Mouse (Mus musculus): ENCODE measurements around the gene Akr1d1. TPM values are rescaled to one million over a fixed set of nuclear protein-coding genes. Genes with fewer than 3 reads are reported as not detected.

Gene Akr1d1
- total and polyA plus RNA-seq, 2 experiments from 2014 or later: not detected

GRCm38 (mm10) chr6:37593033-37593374 is 63.0 kb downstream of the Akr1d1 start:
- WGBS: 9% methylated on average over 6 of the region's 6 CpGs
- DNase-seq (ENCODE audit: low spot score) (peak; percentile 17), ATAC-seq (ENCODE audit: low FRiP score) (no peak)

GRCm38 (mm10) chr6:37593551-37594089 is 63.6 kb downstream of the Akr1d1 start:
- ATAC-seq (ENCODE audit: low FRiP score) (no peak), DNase-seq (ENCODE audit: low spot score) (no peak)
- TF ChIP-seq CTCF (IDR thresholded peaks at IDR 0.05): no peak
- Histone ChIP-seq H3K9me3 (ENCODE audit: low read length) (no peaks in the 10 kb centered on the region), H3K27ac (ENCODE audit: low read depth, low read length) (peak overlapping the region; percentile 48; the same call in 1 of the 2 replicates), H3K27me3 (ENCODE audit: insufficient read depth, low read length) (no peaks in the 10 kb centered on the region), H3K4me2 (ENCODE audit: low read depth, low read length, poor library complexity, severe bottlenecking) (no peak overlapping the region), H3K36me3 (ENCODE audit: insufficient read depth, low read length) (no peaks in the 10 kb centered on the region), H3K4me1 (ENCODE audit: insufficient read depth, low read length) (peaks cover 3% of the 10 kb centered on the region; the same call in 1 of the 2 replicates), H3K9ac (replicated peaks; ENCODE audit: low read length, poor library complexity, severe bottlenecking) (no peak overlapping the region), H3K4me3 (ENCODE audit: low read depth, low read length) (no peak overlapping the region)
- WGBS: 12% methylated on average over 5 of the region's 5 CpGs

More at GRCm38 (mm10) chr6:37593033-37593374, 63.0 kb downstream of the Akr1d1 start:
- H3K4me1 ChIP-seq (ENCODE audit: insufficient read depth, low read length): peaks cover 3% of the 10 kb centered on the region; the same call in 1 of the 2 replicates
- no peaks in the 10 kb centered on the region for H3K27me3 ChIP-seq (ENCODE audit: insufficient read depth, low read length)
- H3K9me3 ChIP-seq (ENCODE audit: low read length): no peaks in the 10 kb centered on the region
- H3K9ac ChIP-seq (replicated peaks; ENCODE audit: low read length, poor library complexity, severe bottlenecking): no peak overlapping the region
- no peaks in the 10 kb centered on the region for H3K36me3 ChIP-seq (ENCODE audit: insufficient read depth, low read length)
- peak overlapping the region; percentile 7 for H3K4me2 ChIP-seq (ENCODE audit: low read depth, low read length, poor library complexity, severe bottlenecking)
- TF ChIP-seq CTCF (IDR thresholded peaks at IDR 0.05): no peak
- no peak overlapping the region for H3K4me3 ChIP-seq (ENCODE audit: low read depth, low read length)
- peak overlapping the region; percentile 48 for H3K27ac ChIP-seq (ENCODE audit: low read depth, low read length)

- ATAC-seq (ENCODE audit: low FRiP score): no peak
- Histone ChIP-seq H3K4me2 (ENCODE audit: low read depth, low read length, poor library complexity, severe bottlenecking) (no peak overlapping the region), H3K9ac (replicated peaks; ENCODE audit: low read length, poor library complexity, severe bottlenecking) (no peak overlapping the region), H3K9me3 (ENCODE audit: low read length) (no peaks in the 10 kb centered on the region), H3K36me3 (ENCODE audit: insufficient read depth, low read length) (no peaks in the 10 kb centered on the region), H3K27ac (ENCODE audit: low read depth, low read length) (no peak overlapping the region), H3K4me3 (ENCODE audit: low read depth, low read length) (no peak overlapping the region), H3K27me3 (ENCODE audit: insufficient read depth, low read length) (no peaks in the 10 kb centered on the region), H3K4me1 (ENCODE audit: insufficient read depth, low read length) (no peaks in the 10 kb centered on the region; the same call in 1 of the 2 replicates)
- WGBS: 86% methylated on average over 2 of the region's 2 CpGs
- no peak for DNase-seq (ENCODE audit: low spot score)
- TF ChIP-seq CTCF (IDR thresholded peaks at IDR 0.05): no peak
Measured at GRCm38 (mm10) chr6:37597088-37597487, 67.1 kb downstream of the Akr1d1 start.

GRCm38 (mm10) chr6:37598033-37598432 is 68.1 kb downstream of the Akr1d1 start:
- no peak overlapping the region for H3K27ac ChIP-seq (ENCODE audit: low read depth, low read length)
- TF ChIP-seq CTCF (IDR thresholded peaks at IDR 0.05): no peak

GRCm38 (mm10) chr6:37600976-37601498 is 71.1 kb downstream of the Akr1d1 start:
- H3K36me3 ChIP-seq (ENCODE audit: insufficient read depth, low read length): no peaks in the 10 kb centered on the region
- no peak overlapping the region for H3K4me3 ChIP-seq (ENCODE audit: low read depth, low read length)
- DNase-seq (ENCODE audit: low spot score) (no peak), ATAC-seq (ENCODE audit: low FRiP score) (no peak)
- no peak overlapping the region for H3K9ac ChIP-seq (replicated peaks; ENCODE audit: low read length, poor library complexity, severe bottlenecking)
- TF ChIP-seq CTCF (IDR thresholded peaks at IDR 0.05): no peak
- no peak overlapping the region for H3K27ac ChIP-seq (ENCODE audit: low read depth, low read length)
- no peaks in the 10 kb centered on the region for H3K4me1 ChIP-seq (ENCODE audit: insufficient read depth, low read length)
- WGBS: 85% methylated on average over 7 of the region's 7 CpGs
- no peaks in the 10 kb centered on the region for H3K27me3 ChIP-seq (ENCODE audit: insufficient read depth, low read length)
- no peak overlapping the region for H3K4me2 ChIP-seq (ENCODE audit: low read depth, low read length, poor library complexity, severe bottlenecking)
- no peaks in the 10 kb centered on the region for H3K9me3 ChIP-seq (ENCODE audit: low read length)

More at GRCm38 (mm10) chr6:37598033-37598432, 68.1 kb downstream of the Akr1d1 start:
- no peaks in the 10 kb centered on the region; the same call in 1 of the 2 replicates for H3K4me1 ChIP-seq (ENCODE audit: insufficient read depth, low read length)
- H3K27me3 ChIP-seq (ENCODE audit: insufficient read depth, low read length): no peaks in the 10 kb centered on the region
- H3K36me3 ChIP-seq (ENCODE audit: insufficient read depth, low read length): no peaks in the 10 kb centered on the region
- ATAC-seq (ENCODE audit: low FRiP score): no peak
- no peak overlapping the region for H3K4me3 ChIP-seq (ENCODE audit: low read depth, low read length)
- H3K9me3 ChIP-seq (ENCODE audit: low read length): no peaks in the 10 kb centered on the region
- DNase-seq (ENCODE audit: low spot score): no peak
- H3K4me2 ChIP-seq (ENCODE audit: low read depth, low read length, poor library complexity, severe bottlenecking): no peak overlapping the region
- no peak overlapping the region for H3K9ac ChIP-seq (replicated peaks; ENCODE audit: low read length, poor library complexity, severe bottlenecking)

GRCm38 (mm10) chr6:37602857-37603765 is 73.1 kb downstream of the Akr1d1 start:
- DNase-seq (ENCODE audit: low spot score): no peak
- no peak for TF ChIP-seq CTCF (IDR thresholded peaks at IDR 0.05)
- no peak for ATAC-seq (ENCODE audit: low FRiP score)
- no peaks in the 10 kb centered on the region for H3K9me3 ChIP-seq (ENCODE audit: low read length)
- no peaks in the 10 kb centered on the region for H3K27me3 ChIP-seq (ENCODE audit: insufficient read depth, low read length)
- H3K4me2 ChIP-seq (ENCODE audit: low read depth, low read length, poor library complexity, severe bottlenecking): no peak overlapping the region
- H3K4me3 ChIP-seq (ENCODE audit: low read depth, low read length): no peak overlapping the region
- H3K9ac ChIP-seq (replicated peaks; ENCODE audit: low read length, poor library complexity, severe bottlenecking): no peak overlapping the region
- no peaks in the 10 kb centered on the region for H3K4me1 ChIP-seq (ENCODE audit: insufficient read depth, low read length)
- 54% methylated on average over 9 of the region's 9 CpGs for WGBS
- no peaks in the 10 kb centered on the region for H3K36me3 ChIP-seq (ENCODE audit: insufficient read depth, low read length)
- H3K27ac ChIP-seq (ENCODE audit: low read depth, low read length): no peak overlapping the region

All from midbrain, postnatal 0 days (tissue).